Mouse (Mus musculus): Measurements from ENCODE around the gene Spock1. TPM values are rescaled to one million over a fixed set of nuclear protein-coding genes. Genes with fewer than 3 reads are reported as not detected.

The Spock1 gene
- total and polyA plus RNA-seq, 3 experiments: not detected

DNA sequence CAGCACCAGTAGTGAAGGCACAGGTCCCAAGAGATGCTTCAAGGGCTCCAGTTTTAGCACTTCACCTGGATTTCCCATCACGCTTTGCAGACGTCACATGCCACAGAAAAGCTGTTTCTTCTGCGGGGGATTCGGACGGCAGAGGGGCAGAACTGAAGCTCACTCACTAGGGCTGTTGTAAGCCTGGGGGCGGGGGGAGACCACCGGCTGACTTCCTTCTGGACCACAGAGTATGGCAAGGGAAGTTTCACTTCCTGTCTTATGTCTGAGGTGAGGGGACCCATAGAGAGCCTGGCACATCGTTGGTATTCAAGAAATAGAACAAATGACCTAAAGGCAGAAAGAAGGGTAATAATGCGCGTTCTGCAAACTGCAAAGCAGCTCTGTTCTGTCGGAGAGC lies 392.4 kb downstream of the Spock1 start:
- TF ChIP-seq HCFC1 (IDR thresholded peaks at IDR 0.05; ENCODE audit: low read depth, low read length) (no peak), CHD1 (IDR thresholded peaks at IDR 0.05; ENCODE audit: low read depth, low read length) (no peak), USF2 (conservative IDR thresholded peaks at IDR 0.05; ENCODE audit: low read depth, low read length) (no peak), POLR2A (IDR thresholded peaks at IDR 0.05; ENCODE audit: low read depth, low read length) (no peak), MAFK (IDR thresholded peaks at IDR 0.05; ENCODE audit: insufficient replicate concordance, low read length) (no peak), E2F4 (IDR thresholded peaks at IDR 0.05; ENCODE audit: insufficient replicate concordance, low read depth, low read length) (no peak), GABPA (IDR thresholded peaks at IDR 0.05; ENCODE audit: insufficient replicate concordance, low read depth, low read length) (no peak), USF1 (IDR thresholded peaks at IDR 0.05; ENCODE audit: low read depth, low read length) (no peak), JUN (IDR thresholded peaks at IDR 0.05; ENCODE audit: insufficient read depth, low read depth, low read length) (no peak), TCF12 (IDR thresholded peaks at IDR 0.05; ENCODE audit: low read depth, low read length) (no peak), MAX (IDR thresholded peaks at IDR 0.05; ENCODE audit: low read length) (no peak), CHD2 (IDR thresholded peaks at IDR 0.05; ENCODE audit: low read length) (no peak), MXI1 (IDR thresholded peaks at IDR 0.05; ENCODE audit: low read depth, low read length) (no peak), UBTF (IDR thresholded peaks at IDR 0.05; ENCODE audit: low read depth, low read length) (no peak), ZKSCAN1 (IDR thresholded peaks at IDR 0.05; ENCODE audit: borderline replicate concordance, low read depth, low read length) (no peak), ZC3H11A (IDR thresholded peaks at IDR 0.05; ENCODE audit: low read depth, low read length) (no peak), BHLHE40 (IDR thresholded peaks at IDR 0.05; ENCODE audit: low read depth, low read length) (no peak), KAT2A (IDR thresholded peaks at IDR 0.05; ENCODE audit: insufficient replicate concordance, low read length) (no peak)
- Histone ChIP-seq H3K36me3 (replicated peaks in 1 of 2; ENCODE audit: control insufficient read depth in 1 of 2, insufficient read depth in 1 of 2, low read length in 1 of 2) (no peaks in the 10 kb centered on the region), H3K9ac (ENCODE audit: insufficient read depth, low read depth) (no peak overlapping the region), H3K27ac (ENCODE audit: insufficient read depth, low read depth) (no peak overlapping the region), H3K4me2 (ENCODE audit: insufficient read depth, low read depth, poor library complexity, severe bottlenecking) (no peak overlapping the region), H3K79me2 (replicated peaks; ENCODE audit: control insufficient read depth, extremely low read depth, insufficient read depth, poor library complexity, severe bottlenecking) (no peaks in the 10 kb centered on the region), H3K9me3 (replicated peaks; ENCODE audit: low read length) (peaks cover 88% of the 10 kb centered on the region), H3K4me3 (replicated peaks in 1 of 3; ENCODE audit: low read depth in 2 of 3, low read length in 2 of 3, poor library complexity in 1 of 3) (no peak overlapping the region), H3K27me3 (replicated peaks) (no peaks in the 10 kb centered on the region), H3K4me1 (ENCODE audit: control insufficient read depth in 1 of 2, insufficient read depth in 2 of 2) (no peaks in the 10 kb centered on the region)
- DNase-seq (ENCODE audit: extremely low read depth): no peak
- in situ Hi-C loops (cut with MboI; ENCODE audit: low pct_ligation_motif_present, low pct_unique_long_range_greater_than_20kb, low sequenced_read_pairs): no loop called here
- dilution Hi-C loops (cut with MboI; ENCODE audit: extremely low pct_ligation_motif_present, extremely low pct_unique_long_range_greater_than_20kb, low sequenced_read_pairs): no loop called here

DNA sequence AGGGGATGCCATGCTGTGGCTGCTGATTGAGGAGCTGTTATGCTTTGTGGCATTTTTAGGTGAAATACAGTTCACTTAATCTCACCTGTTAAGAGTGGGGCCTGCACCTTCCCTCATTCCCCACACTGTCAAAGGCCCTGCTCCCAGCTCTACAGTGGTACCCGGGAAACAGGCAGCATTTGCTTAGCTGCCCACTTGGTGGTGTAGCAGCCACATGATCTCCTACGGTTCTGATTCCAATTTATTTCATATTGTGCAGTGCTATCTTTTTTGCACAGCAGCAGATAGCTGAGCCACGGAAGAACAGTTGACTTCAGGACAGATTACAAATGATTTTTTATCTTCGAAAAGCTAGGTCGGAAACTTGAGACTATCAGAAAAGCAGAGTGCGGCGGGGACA lies 406.6 kb downstream of the Spock1 start:
- in situ Hi-C loops (cut with MboI; ENCODE audit: low pct_ligation_motif_present, low pct_unique_long_range_greater_than_20kb, low sequenced_read_pairs): no loop called here
- dilution Hi-C loops (cut with MboI; ENCODE audit: extremely low pct_ligation_motif_present, extremely low pct_unique_long_range_greater_than_20kb, low sequenced_read_pairs): no loop called here

More for the DNA sequence above, 406.6 kb downstream of the Spock1 start:
- no peak overlapping the region for H3K4me3 ChIP-seq (replicated peaks in 1 of 3; ENCODE audit: low read depth in 2 of 3, low read length in 2 of 3, poor library complexity in 1 of 3)
- H3K36me3 ChIP-seq (replicated peaks in 1 of 2; ENCODE audit: control insufficient read depth in 1 of 2, insufficient read depth in 1 of 2, low read length in 1 of 2): no peaks in the 10 kb centered on the region
- no peak overlapping the region for H3K9ac ChIP-seq (ENCODE audit: insufficient read depth, low read depth)
- no peaks in the 10 kb centered on the region for H3K79me2 ChIP-seq (replicated peaks; ENCODE audit: control insufficient read depth, extremely low read depth, insufficient read depth, poor library complexity, severe bottlenecking)
- no peak for DNase-seq (ENCODE audit: extremely low read depth)
- H3K4me2 ChIP-seq (ENCODE audit: insufficient read depth, low read depth, poor library complexity, severe bottlenecking): no peak overlapping the region
- H3K27ac ChIP-seq (ENCODE audit: insufficient read depth, low read depth): no peak overlapping the region
- peaks cover 86% of the 10 kb centered on the region for H3K9me3 ChIP-seq (replicated peaks; ENCODE audit: low read length)
- TF ChIP-seq JUND (conservative IDR thresholded peaks at IDR 0.05; ENCODE audit: low read depth, low read length): no peak
- no peak for TF ChIP-seq TCF12 (IDR thresholded peaks at IDR 0.05; ENCODE audit: low read depth, low read length)
- TF ChIP-seq RAD21 (IDR thresholded peaks at IDR 0.05; ENCODE audit: low read depth, low read length): no peak
- TF ChIP-seq KAT2A (IDR thresholded peaks at IDR 0.05; ENCODE audit: insufficient replicate concordance, low read length): no peak
- no peak for TF ChIP-seq MAZ (IDR thresholded peaks at IDR 0.05; ENCODE audit: low read depth, low read length)
- TF ChIP-seq CTCF (conservative IDR thresholded peaks at IDR 0.05 in 1 of 2, IDR thresholded peaks at IDR 0.05 in 1 of 2; ENCODE audit: low read depth in 2 of 2, low read length in 2 of 2): no peak
- no peak for TF ChIP-seq SIN3A (IDR thresholded peaks at IDR 0.05; ENCODE audit: low read length)
- TF ChIP-seq NRF1 (IDR thresholded peaks at IDR 0.05; ENCODE audit: low read depth, low read length): no peak
- no peak for TF ChIP-seq CHD2 (IDR thresholded peaks at IDR 0.05; ENCODE audit: low read length)
- TF ChIP-seq CHD1 (IDR thresholded peaks at IDR 0.05; ENCODE audit: low read depth, low read length): no peak
- TF ChIP-seq POLR2AphosphoS2 (IDR thresholded peaks at IDR 0.05; ENCODE audit: low read depth, low read length): no peak
- no peak for TF ChIP-seq ZKSCAN1 (IDR thresholded peaks at IDR 0.05; ENCODE audit: borderline replicate concordance, low read depth, low read length)
- TF ChIP-seq RCOR1 (conservative IDR thresholded peaks at IDR 0.05; ENCODE audit: low read depth, low read length): no peak
- no peak for TF ChIP-seq NELFE (IDR thresholded peaks at IDR 0.05; ENCODE audit: low read depth, low read length)
- no peak for TF ChIP-seq JUN (IDR thresholded peaks at IDR 0.05; ENCODE audit: insufficient read depth, low read depth, low read length)
- TF ChIP-seq ZNF384 (IDR thresholded peaks at IDR 0.05; ENCODE audit: low read depth, low read length): no peak
- no peak for TF ChIP-seq MEF2A (IDR thresholded peaks at IDR 0.05; ENCODE audit: borderline replicate concordance, low read depth, low read length)
- TF ChIP-seq HCFC1 (IDR thresholded peaks at IDR 0.05; ENCODE audit: low read depth, low read length): no peak
- no peak for TF ChIP-seq POLR2A (IDR thresholded peaks at IDR 0.05; ENCODE audit: low read depth, low read length)
- no peaks in the 10 kb centered on the region for H3K4me1 ChIP-seq (ENCODE audit: control insufficient read depth in 1 of 2, insufficient read depth in 2 of 2)
- H3K27me3 ChIP-seq (replicated peaks): no peaks in the 10 kb centered on the region
